Comparison of ENCODE assay signal across 20 mouse cellular contexts in the genomic region with DNA sequence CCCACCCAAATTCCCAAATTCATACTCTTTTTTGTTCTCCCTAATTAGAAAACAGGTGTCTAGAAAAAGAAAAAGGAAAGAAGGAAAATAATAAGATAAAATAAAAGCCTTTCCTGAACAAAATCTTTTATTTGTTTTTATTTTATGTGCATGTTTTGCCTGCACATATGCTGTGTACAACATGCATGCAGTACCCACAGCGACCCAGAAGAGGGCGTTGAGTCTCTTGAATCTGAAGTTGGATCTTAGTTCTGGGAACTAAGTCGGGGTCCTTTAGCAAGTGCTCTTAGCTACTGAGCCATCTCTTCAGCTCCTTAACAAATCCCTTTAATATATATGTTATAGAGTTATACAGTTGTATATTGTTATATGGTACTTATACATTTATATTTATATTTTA.
DNase-seq lines count a peak whose midpoint lies in the region; ATAC-seq and TF ChIP-seq lines count a peak whose summit lies in the region.
"Had no signal": no experiment of that assay in that cellular context is flagged by ENCODE, and none has a peak within 500 bp of the region (broad histone marks: within the 10 kb centered on the region; RNA-seq: fewer than 3 reads in every experiment).

No protein-coding gene starts in this region.

- 57% methylated on average over 3 of the region's 3 CpGs for WGBS in heart, embryonic 10.5 days
- 67% methylated on average over 3 of the region's 3 CpGs for WGBS in lung, embryonic 14.5 days

- no peak overlapping the region for H3K4me2 ChIP-seq in lung, embryonic 14.5 days
- H3K4me2 ChIP-seq: heart, embryonic 11.5 days; liver, embryonic 12.5 days; stomach, embryonic 15.5 days had no signal

- H3K27ac ChIP-seq in heart, embryonic 10.5 days = no peak overlapping the region
- H3K27ac ChIP-seq in lung, embryonic 14.5 days (ENCODE audit: low read depth) = no peak overlapping the region
- H3K27ac ChIP-seq in ES-E14 (ENCODE audit: insufficient read depth, low read depth, low read length, poor library complexity, severe bottlenecking) = no peak overlapping the region
- H3K27ac ChIP-seq: liver, embryonic 12.5 days; stomach, embryonic 15.5 days had no signal

- in situ Hi-C loops in ES-E14 (cut with MboI; ENCODE audit: low sequenced_read_pairs in 2 of 2, unreplicated experiment in 2 of 2) = loop anchor here in 1 of 2 experiments (10.0 kb wide), 1 partner anchor 1051 kb away; no protein-coding TSS in a partner anchor

- H3K4me3 ChIP-seq in heart, embryonic 10.5 days = no peak overlapping the region
- no peak overlapping the region for H3K4me3 ChIP-seq in lung, embryonic 14.5 days (ENCODE audit: low read depth, low read length)
- H3K4me3 ChIP-seq in ES-E14 (ENCODE audit: insufficient read depth in 1 of 2, low read depth in 1 of 2, low read length in 2 of 2, poor library complexity in 1 of 2, severe bottlenecking in 1 of 2) = no peak overlapping the region
- H3K4me3 ChIP-seq: liver, embryonic 12.5 days; stomach, embryonic 15.5 days had no signal

- H3K9me3 ChIP-seq in heart, embryonic 10.5 days = no peaks in the 10 kb centered on the region
- H3K9me3 ChIP-seq in lung, embryonic 14.5 days (ENCODE audit: low read depth, low read length) = no peaks in the 10 kb centered on the region
- H3K9me3 ChIP-seq in ES-E14 (ENCODE audit: control insufficient read depth, insufficient read depth, low read depth, low read length) = no peaks in the 10 kb centered on the region
- H3K9me3 ChIP-seq: liver, embryonic 12.5 days; stomach, embryonic 15.5 days had no signal

- peak; percentile 23 for TF ChIP-seq CTCF in lung, embryonic 14.5 days (IDR thresholded peaks at IDR 0.05; ENCODE audit: low read depth)

- no peaks in the 10 kb centered on the region for H3K27me3 ChIP-seq in heart, embryonic 10.5 days (ENCODE audit: insufficient read depth, poor library complexity, severe bottlenecking)
- H3K27me3 ChIP-seq in lung, embryonic 14.5 days (ENCODE audit: insufficient read depth, low read length) = no peaks in the 10 kb centered on the region
- H3K27me3 ChIP-seq: liver, embryonic 12.5 days; stomach, embryonic 15.5 days had no signal

- peak; percentile 17 for DNase-seq in heart, adult 11 months
- DNase-seq in heart, embryonic 10.5 days (ENCODE audit: low spot score) = no peak
- DNase-seq in lung, embryonic 14.5 days = no peak
- DNase-seq in lung, adult 18-20 months = no peak
- peak; percentile 47 for DNase-seq in ES-E14 (ENCODE audit: low read depth, low spot score)
- DNase-seq in induced T-regulatory cell, adult 2 months (ENCODE audit: low read depth) = peak; percentile 21
- DNase-seq in cerebellum, adult 18-20 months = no peak
- DNase-seq: adrenal gland, postnatal 14 days; cerebellum, postnatal 36 days; gastrocnemius, postnatal 10 days; heart, postnatal 36 days; kidney, postnatal 10 days; left cerebral cortex, postnatal 4 days; lung, postnatal 14 days had no signal

- H3K9ac ChIP-seq in lung, embryonic 14.5 days = no peak overlapping the region
- H3K9ac ChIP-seq in ES-E14 (ENCODE audit: insufficient read depth, low read depth, low read length, poor library complexity, severe bottlenecking) = no peak overlapping the region
- H3K9ac ChIP-seq: liver, embryonic 12.5 days; stomach, embryonic 15.5 days had no signal

- H3K4me1 ChIP-seq in heart, embryonic 10.5 days = no peaks in the 10 kb centered on the region
- H3K4me1 ChIP-seq in lung, embryonic 14.5 days (ENCODE audit: insufficient read depth) = no peaks in the 10 kb centered on the region
- H3K4me1 ChIP-seq in ES-E14 (ENCODE audit: control insufficient read depth in 2 of 2, insufficient read depth in 2 of 2, low read length in 2 of 2, poor library complexity in 1 of 2) = no peaks in the 10 kb centered on the region
- H3K4me1 ChIP-seq: liver, embryonic 12.5 days; stomach, embryonic 15.5 days had no signal

- no peaks in the 10 kb centered on the region for H3K36me3 ChIP-seq in heart, embryonic 10.5 days
- no peaks in the 10 kb centered on the region for H3K36me3 ChIP-seq in lung, embryonic 14.5 days (ENCODE audit: insufficient read depth)
- H3K36me3 ChIP-seq in ES-E14 (ENCODE audit: control insufficient read depth, insufficient read depth, low read length, poor library complexity, severe bottlenecking) = no peaks in the 10 kb centered on the region
- H3K36me3 ChIP-seq: liver, embryonic 12.5 days; stomach, embryonic 15.5 days had no signal

- no peak for ATAC-seq in lung, embryonic 14.5 days (ENCODE audit: insufficient read depth)
- no peak for ATAC-seq in frontal cortex, adult (ENCODE audit: low TSS enrichment)
- ATAC-seq: forebrain, embryonic 16.5 days; intestine, embryonic 16.5 days; liver, embryonic 12.5 days had no signal

TF ChIP-seq in ES-E14, 5 proteins besides CTCF, POLR2A, EP300 and RAD21:
- TF ChIP-seq CHD2 (IDR thresholded peaks at IDR 0.05; ENCODE audit: low read depth, low read length) (no peak), MAFK (IDR thresholded peaks at IDR 0.05; ENCODE audit: insufficient read depth, low read depth, low read length) (no peak), HCFC1 (IDR thresholded peaks at IDR 0.05; ENCODE audit: borderline replicate concordance, insufficient read depth, low read length) (no peak), ZNF384 (IDR thresholded peaks at IDR 0.05; ENCODE audit: low read depth, low read length) (no peak), ZC3H11A (IDR thresholded peaks at IDR 0.05; ENCODE audit: borderline replicate concordance, low read depth, low read length) (0 out of 2 replicates have a peak, but pooled peaks have one; percentile 5)

Comparison
In these comparisons a context has a peak if more than half of its experiments do, and no peak if none do; other contexts are left out.
1. DNase-seq: peak in heart, adult 11 months (single experiment), ES-E14 (single experiment) and induced T-regulatory cell, adult 2 months (single experiment); none in heart, embryonic 10.5 days (single experiment), lung, embryonic 14.5 days (single experiment), lung, adult 18-20 months (0 of 2) and cerebellum, adult 18-20 months (0 of 2).